Mouse (Mus musculus) midbrain, embryonic 13.5 days (tissue): ENCODE measurements around the gene Erc2. TPM values are rescaled to one million over a fixed set of nuclear protein-coding genes. Genes with fewer than 3 reads are reported as not detected.

Experiments
- ATAC-seq: fragments of 200-750 bp; cut with Nextera tagmentation; 2 replicates; pipeline ENCODE4 v1.8.0; 2017; ENCODE audit warnings: mild to moderate bottlenecking, moderate TSS enrichment, moderate library complexity
- H3K27ac ChIP-seq: fragments of 300-500 bp; sonication (generic); 2 replicates; pipeline ENCODE4 v1.5.1; 2015; ENCODE audit warnings: inconsistent platforms, mild to moderate bottlenecking, moderate library complexity
- H3K27me3 ChIP-seq: fragments of 300-500 bp; sonication (generic); 2 replicates; pipeline ENCODE4 v1.6.1; 2015; ENCODE audit warnings: mild to moderate bottlenecking, inconsistent platforms
- H3K36me3 ChIP-seq: fragments of 300-500 bp; sonication (generic); 2 replicates; pipeline ENCODE4 v1.6.1; 2015; ENCODE audit warnings: mild to moderate bottlenecking, inconsistent platforms
- H3K4me1 ChIP-seq: fragments of 300-500 bp; sonication (generic); replicated peaks from 2 replicates; pipeline ENCODE4 v1.6.1; 2015; ENCODE audit warnings: inconsistent platforms
- H3K4me2 ChIP-seq: fragments of 300-500 bp; sonication (generic); replicated peaks from 2 replicates; pipeline ENCODE4 v1.6.1; 2015; ENCODE audit warnings: moderate library complexity, mild to moderate bottlenecking, inconsistent platforms
- H3K4me3 ChIP-seq: fragments of 300-500 bp; sonication (generic); replicated peaks from 2 replicates; pipeline ENCODE4 v1.5.1; 2015; ENCODE audit warnings: mild to moderate bottlenecking, inconsistent platforms
- H3K9ac ChIP-seq: fragments of 300-500 bp; sonication (generic); replicated peaks from 2 replicates; pipeline ENCODE4 v1.6.1; 2015; ENCODE audit warnings: mild to moderate bottlenecking, inconsistent platforms
- H3K9me3 ChIP-seq: fragments of 300-500 bp; sonication (generic); 2 replicates; pipeline ENCODE4 v1.6.1; 2016; ENCODE audit warnings: mild to moderate bottlenecking, inconsistent platforms
- WGBS: fragments of 180-500 bp; shearing (Covaris S2); methylation state at CpG from one replicate; pipeline ENCODE4 v1.1.7; 2015; 5-methylcytosine and 5-hydroxymethylcytosine counted together
- polyA plus RNA-seq: library from polyadenylated mRNA; unstranded; fragments of >200 nt; fragmentation: Nextera tagmentation; extraction: Ambion mirVana; gene quantifications from 2 replicates; pipeline ENCODE4 v1.2.1, GENCODE M21; 2015

Erc2 gene
- polyA plus RNA-seq, 1 experiment from 2014 or later: 79.0 TPM

- H3K4me2 ChIP-seq: no peak overlapping the region
- H3K27ac ChIP-seq: no peak overlapping the region
- H3K36me3 ChIP-seq: peaks cover 4% of the 10 kb centered on the region; the same call in 1 of the 2 replicates
- H3K9ac ChIP-seq: no peak overlapping the region
- H3K4me1 ChIP-seq: no peaks in the 10 kb centered on the region
- 93% methylated on average over 2 of the region's 2 CpGs for WGBS
- H3K27me3 ChIP-seq: no peaks in the 10 kb centered on the region
- no peak overlapping the region for H3K4me3 ChIP-seq
- no peaks in the 10 kb centered on the region for H3K9me3 ChIP-seq
- no peak for ATAC-seq
Measured at GRCm38 (mm10) chr14:28113121-28113520, 490.9 kb downstream of the Erc2 start.

DNA sequence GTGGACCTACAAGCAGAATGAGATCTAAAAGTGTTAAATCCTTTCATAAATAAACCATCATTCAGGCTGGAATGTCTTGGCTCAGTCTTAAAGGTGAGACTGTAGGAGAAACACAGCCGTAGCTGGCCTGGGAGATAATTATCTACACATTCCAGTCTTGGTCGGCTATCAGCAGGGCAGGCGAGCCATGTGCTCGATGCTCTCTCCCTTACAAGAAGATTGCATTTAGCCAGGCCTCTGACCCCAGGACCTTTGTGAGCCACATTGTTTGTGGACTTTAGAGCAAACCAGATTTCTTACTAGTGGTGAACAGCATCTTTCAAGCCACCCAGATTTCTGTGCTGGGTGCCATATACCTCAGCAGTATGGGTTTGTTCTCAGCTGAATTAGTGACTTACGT is 498.6 kb downstream of the Erc2 start:
- ATAC-seq: no peak
- 76% methylated on average over 5 of the region's 5 CpGs for WGBS
- Histone ChIP-seq H3K4me3 (no peak overlapping the region), H3K4me2 (no peak overlapping the region), H3K9me3 (no peaks in the 10 kb centered on the region), H3K9ac (no peak overlapping the region), H3K36me3 (0 out of 2 replicates have a peak, but pooled peaks cover 2% of the 10 kb centered on the region), H3K27me3 (no peaks in the 10 kb centered on the region), H3K27ac (no peak overlapping the region), H3K4me1 (no peaks in the 10 kb centered on the region)

- H3K27me3 ChIP-seq: no peaks in the 10 kb centered on the region
- WGBS: 89% methylated on average over 8 of the region's 8 CpGs
- no peak for ATAC-seq
Measured at GRCm38 (mm10) chr14:28126842-28127241, 504.6 kb downstream of the Erc2 start.

DNA sequence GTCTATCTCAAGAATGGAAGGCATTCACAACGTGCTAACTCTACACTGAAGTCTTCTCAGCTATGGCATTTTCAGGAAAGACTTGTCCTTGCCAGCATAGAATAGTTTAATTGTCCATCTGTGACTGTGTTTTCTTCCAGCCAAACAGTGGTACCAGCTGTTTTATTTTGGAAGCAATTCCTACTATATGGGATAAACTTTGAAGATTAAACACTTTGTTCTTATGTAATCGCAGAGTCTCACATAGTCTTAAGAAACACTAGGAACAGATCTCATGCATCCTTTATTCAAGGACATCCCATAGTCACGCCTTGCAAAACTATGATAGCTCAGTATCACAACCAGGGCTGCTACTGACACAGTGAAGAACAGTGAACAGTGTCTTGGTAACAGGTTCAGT is 506.8 kb downstream of the Erc2 start:
- ATAC-seq: no peak
- Histone ChIP-seq H3K27ac (no peak overlapping the region), H3K9me3 (no peaks in the 10 kb centered on the region), H3K9ac (no peak overlapping the region), H3K27me3 (no peaks in the 10 kb centered on the region), H3K36me3 (no peaks in the 10 kb centered on the region), H3K4me3 (no peak overlapping the region), H3K4me2 (no peak overlapping the region), H3K4me1 (no peaks in the 10 kb centered on the region)
- 94% methylated on average over 3 of the region's 3 CpGs for WGBS

More at GRCm38 (mm10) chr14:28126842-28127241, 504.6 kb downstream of the Erc2 start:
- H3K9ac ChIP-seq: no peak overlapping the region
- no peak overlapping the region for H3K4me2 ChIP-seq
- H3K9me3 ChIP-seq: no peaks in the 10 kb centered on the region
- no peak overlapping the region for H3K4me3 ChIP-seq
- H3K27ac ChIP-seq: no peak overlapping the region
- no peaks in the 10 kb centered on the region for H3K36me3 ChIP-seq
- H3K4me1 ChIP-seq: no peaks in the 10 kb centered on the region

- H3K27ac ChIP-seq: no peak overlapping the region
Measured at GRCm38 (mm10) chr14:28143998-28144397, 521.8 kb downstream of the Erc2 start.

DNA sequence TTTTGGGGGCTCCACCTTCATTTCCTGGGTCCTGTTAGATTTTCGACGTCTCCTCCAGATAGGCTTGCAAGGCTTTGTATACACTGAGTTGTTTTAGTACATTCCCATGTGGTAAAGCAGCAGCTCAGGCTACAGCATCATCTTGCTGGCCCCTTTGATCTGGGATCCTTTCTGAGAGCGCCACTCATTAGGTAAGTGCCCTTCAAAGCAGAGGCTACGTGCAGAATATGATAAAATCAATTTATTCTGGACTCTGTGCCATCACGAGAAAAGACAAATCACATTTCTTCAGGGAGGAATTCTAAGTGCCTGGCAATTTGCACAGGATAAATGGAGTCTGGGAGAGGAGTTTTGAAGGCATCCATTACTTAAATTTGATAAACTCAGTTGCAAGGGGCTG is 525.0 kb downstream of the Erc2 start:
- ATAC-seq: 0 out of 2 replicates have a peak, but pooled peaks have one; percentile 40
- WGBS: 53% methylated on average over 5 of the region's 5 CpGs
- Histone ChIP-seq H3K9me3 (no peaks in the 10 kb centered on the region), H3K4me2 (no peak overlapping the region), H3K4me1 (0 out of 2 replicates have a peak, but pooled peaks cover 6% of the 10 kb centered on the region), H3K27me3 (no peaks in the 10 kb centered on the region), H3K36me3 (no peaks in the 10 kb centered on the region), H3K27ac (no peak overlapping the region), H3K4me3 (no peak overlapping the region), H3K9ac (no peak overlapping the region)

More at GRCm38 (mm10) chr14:28143998-28144397, 521.8 kb downstream of the Erc2 start:
- no peak for ATAC-seq
- no peak overlapping the region for H3K9ac ChIP-seq
- no peak overlapping the region for H3K4me3 ChIP-seq
- 89% methylated on average over 2 of the region's 2 CpGs for WGBS
- H3K27me3 ChIP-seq: no peaks in the 10 kb centered on the region
- 0 out of 2 replicates have a peak, but pooled peaks cover 6% of the 10 kb centered on the region for H3K4me1 ChIP-seq
- no peak overlapping the region for H3K4me2 ChIP-seq
- H3K9me3 ChIP-seq: no peaks in the 10 kb centered on the region
- H3K36me3 ChIP-seq: no peaks in the 10 kb centered on the region

DNA sequence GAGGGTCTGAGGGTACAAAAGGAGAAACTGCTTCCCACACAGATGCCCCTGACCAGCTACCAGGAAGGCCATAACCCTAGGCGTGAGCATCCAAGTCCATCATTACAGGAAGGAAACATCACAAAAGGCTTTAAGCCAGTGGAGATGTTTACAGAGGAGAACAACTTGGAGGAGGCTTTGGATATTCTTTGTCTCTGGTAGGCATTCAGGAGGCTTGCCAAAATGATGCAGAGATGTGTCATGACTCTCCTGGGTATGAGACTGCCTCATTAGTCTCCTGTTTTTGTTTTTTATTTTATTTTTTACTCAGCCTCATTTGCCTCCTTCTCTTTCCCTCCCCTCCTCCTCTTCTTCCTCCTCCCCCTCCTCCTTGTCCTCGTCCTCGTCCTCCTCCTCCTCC is 528.7 kb downstream of the Erc2 start:
- H3K9ac ChIP-seq: no peak overlapping the region
- WGBS: 92% methylated on average over 3 of the region's 3 CpGs
- H3K4me1 ChIP-seq: 0 out of 2 replicates have a peak, but pooled peaks cover 6% of the 10 kb centered on the region
- H3K36me3 ChIP-seq: no peaks in the 10 kb centered on the region
- no peaks in the 10 kb centered on the region for H3K9me3 ChIP-seq
- no peak overlapping the region for H3K4me3 ChIP-seq
- H3K27ac ChIP-seq: no peak overlapping the region
- ATAC-seq: no peak
- H3K4me2 ChIP-seq: no peak overlapping the region
- H3K27me3 ChIP-seq: no peaks in the 10 kb centered on the region

DNA sequence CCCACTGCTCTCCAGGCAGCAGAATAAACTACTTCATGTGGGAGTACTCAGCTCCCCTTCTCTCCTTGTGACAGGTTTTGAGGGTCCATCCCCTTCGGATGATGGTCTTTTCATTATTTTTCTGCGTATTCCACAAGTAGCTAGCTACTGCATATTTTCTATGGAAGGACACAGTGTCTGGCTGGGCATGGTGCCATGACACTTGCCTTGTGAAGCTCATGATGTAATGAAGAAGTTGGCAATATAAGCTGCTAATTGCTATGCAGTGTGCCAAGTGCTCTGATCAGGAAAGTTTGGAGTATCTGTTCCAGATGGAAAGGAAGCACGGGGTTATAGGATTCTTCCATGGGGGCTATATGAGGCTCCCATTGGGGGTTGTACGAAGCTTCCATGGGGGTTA is 533.5 kb downstream of the Erc2 start:
- Histone ChIP-seq H3K4me3 (no peak overlapping the region), H3K27ac (no peak overlapping the region), H3K27me3 (no peaks in the 10 kb centered on the region), H3K9me3 (no peaks in the 10 kb centered on the region), H3K4me1 (no peaks in the 10 kb centered on the region), H3K9ac (no peak overlapping the region), H3K36me3 (no peaks in the 10 kb centered on the region), H3K4me2 (no peak overlapping the region)
- 91% methylated on average over 4 of the region's 4 CpGs for WGBS
- no peak for ATAC-seq

DNA sequence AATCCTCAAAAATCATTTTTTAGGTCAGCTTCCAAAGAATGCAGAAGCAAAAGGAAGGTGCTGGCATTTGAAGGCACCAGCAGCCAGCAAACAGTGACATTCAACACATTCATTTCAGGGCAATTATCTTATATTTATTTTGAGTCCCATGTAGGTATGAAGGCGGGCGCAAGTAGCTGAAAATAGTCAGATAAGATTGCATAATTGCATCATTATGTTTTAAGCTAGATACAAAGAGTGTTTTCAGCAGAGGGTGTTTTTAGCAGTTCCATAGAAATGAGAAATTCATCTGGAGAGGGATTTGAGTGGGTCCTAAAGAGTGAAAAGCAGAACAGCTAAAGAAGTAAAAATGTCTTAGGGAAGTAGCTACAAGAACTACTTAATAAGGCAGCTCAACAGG is 538.6 kb downstream of the Erc2 start:
- ATAC-seq: no peak
- H3K9me3 ChIP-seq: no peaks in the 10 kb centered on the region
- peaks cover 23% of the 10 kb centered on the region for H3K4me1 ChIP-seq
- WGBS: 93% methylated on average over 2 of the region's 2 CpGs
- no peak overlapping the region for H3K4me2 ChIP-seq
- no peaks in the 10 kb centered on the region for H3K27me3 ChIP-seq
- H3K9ac ChIP-seq: no peak overlapping the region
- H3K36me3 ChIP-seq: no peaks in the 10 kb centered on the region
- H3K4me3 ChIP-seq: no peak overlapping the region
- H3K27ac ChIP-seq: no peak overlapping the region

- 19% methylated on average over 15 of the region's 15 CpGs for WGBS
- Histone ChIP-seq H3K9ac (0 out of 2 replicates have a peak overlapping the region, but pooled peaks have one; percentile 34), H3K4me3 (peak overlapping the region; percentile 18; the same call in 1 of the 2 replicates)
Measured at GRCm38 (mm10) chr14:28164642-28165408, 542.6 kb downstream of the Erc2 start.

GRCm38 (mm10) chr14:28165621-28166211 is 543.5 kb downstream of the Erc2 start:
- Histone ChIP-seq H3K9me3 (no peaks in the 10 kb centered on the region), H3K27ac (peak overlapping the region; percentile 39), H3K27me3 (peaks cover 3% of the 10 kb centered on the region; the same call in 1 of the 2 replicates), H3K9ac (no peak overlapping the region), H3K36me3 (no peaks in the 10 kb centered on the region), H3K4me2 (no peak overlapping the region; the same call in 1 of the 2 replicates), H3K4me1 (peaks cover 24% of the 10 kb centered on the region), H3K4me3 (no peak overlapping the region)
- 44% methylated on average over 5 of the region's 5 CpGs for WGBS
- peak; percentile 70 for ATAC-seq

More at GRCm38 (mm10) chr14:28164642-28165408, 542.6 kb downstream of the Erc2 start:
- no peaks in the 10 kb centered on the region for H3K9me3 ChIP-seq
- H3K4me2 ChIP-seq: peak overlapping the region; percentile 42
- peak; percentile 74 for ATAC-seq
- H3K36me3 ChIP-seq: no peaks in the 10 kb centered on the region
- H3K27me3 ChIP-seq: peaks cover 3% of the 10 kb centered on the region; the same call in 1 of the 2 replicates
- H3K27ac ChIP-seq: peak overlapping the region; percentile 62
- peaks cover 24% of the 10 kb centered on the region for H3K4me1 ChIP-seq

DNA sequence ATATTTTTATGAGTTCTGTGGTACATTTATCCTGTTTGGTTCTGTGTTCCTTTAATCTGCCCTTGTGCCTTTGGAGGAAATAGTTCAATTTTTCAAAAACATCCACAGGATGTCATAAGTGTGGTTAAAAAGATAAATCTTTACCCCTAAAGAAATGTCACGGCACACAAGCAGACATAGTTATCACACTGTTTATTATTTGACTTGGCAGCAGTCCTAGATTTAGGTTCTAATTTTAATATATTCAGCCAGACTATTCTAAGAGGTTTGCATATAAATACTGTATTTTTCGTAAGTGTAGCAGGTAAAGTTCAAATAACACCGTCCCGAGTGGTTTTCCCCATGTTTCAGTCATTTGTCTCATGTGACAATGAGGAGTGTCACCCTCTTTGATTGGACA is 548.5 kb downstream of the Erc2 start:
- H3K4me1 ChIP-seq: peaks cover 2% of the 10 kb centered on the region
- no peaks in the 10 kb centered on the region for H3K9me3 ChIP-seq
- H3K27me3 ChIP-seq: peaks cover 3% of the 10 kb centered on the region; the same call in 1 of the 2 replicates
- no peaks in the 10 kb centered on the region for H3K36me3 ChIP-seq
- no peak overlapping the region for H3K4me2 ChIP-seq
- no peak overlapping the region for H3K27ac ChIP-seq
- ATAC-seq: no peak
- H3K4me3 ChIP-seq: no peak overlapping the region
- WGBS: 83% methylated on average over 4 of the region's 4 CpGs
- no peak overlapping the region for H3K9ac ChIP-seq
